Mouse (Mus musculus) CH12.LX (cell line): ENCODE data around the gene Gm28053. TPM values are rescaled to one million over a fixed set of nuclear protein-coding genes. Genes with fewer than 3 reads are reported as not detected.

ENCODE experiments used
- DNase-seq: peaks from one replicate; pipeline ENCODE4 v3.0.0-alpha.2; 2013; ENCODE audit errors: extremely low read depth
- H3K27ac ChIP-seq: 2 replicates; pipeline ENCODE4 v1.5.1; 2012; ENCODE audit warnings: low read depth, mild to moderate bottlenecking, control low read depth, moderate library complexity; ENCODE audit not compliant: insufficient read depth
- H3K27me3 ChIP-seq: replicated peaks from 2 replicates; pipeline ENCODE3; 2012; ENCODE audit warnings: inconsistent platforms
- H3K36me3 ChIP-seq, 2 experiments: replicated peaks in 1 of 2; 2 replicates each; pipeline versions ENCODE3 to v1.6.1; 2012; ENCODE audit warnings: inconsistent platforms in 1 of 2, low read length in 1 of 2, mild to moderate bottlenecking in 1 of 2, mixed read lengths in 1 of 2, moderate library complexity in 1 of 2; ENCODE audit not compliant: control insufficient read depth in 1 of 2, insufficient read depth in 1 of 2
- H3K4me1 ChIP-seq, 2 experiments: 2 replicates each; pipeline ENCODE4 v1.6.1; 2012; ENCODE audit warnings: inconsistent platforms in 1 of 2, moderate library complexity in 1 of 2; ENCODE audit not compliant: insufficient read depth in 2 of 2, control insufficient read depth in 1 of 2
- H3K4me2 ChIP-seq: 2 replicates; pipeline ENCODE4 v1.6.1; 2012; ENCODE audit warnings: low read depth, mild to moderate bottlenecking, control low read depth; ENCODE audit not compliant: poor library complexity, insufficient read depth, severe bottlenecking
- H3K4me3 ChIP-seq, 3 experiments: fragments of 150-350 bp in 1 of 3; sonication (generic) in 1 of 3; replicated peaks in 1 of 3; 2 replicates each; pipeline versions ENCODE3 to v1.5.1; 2011 to 2012; ENCODE audit warnings: low read depth in 2 of 3, low read length in 2 of 3, mild to moderate bottlenecking in 2 of 3, moderate library complexity in 2 of 3, control low read depth in 1 of 3, improper control_type of control experiment in 1 of 3, inconsistent platforms in 1 of 3, mixed read lengths in 1 of 3; ENCODE audit not compliant: poor library complexity in 1 of 3
- H3K79me2 ChIP-seq: replicated peaks from 2 replicates; pipeline ENCODE4 v1.6.1; 2012; ENCODE audit warnings: mild to moderate bottlenecking, moderate library complexity; ENCODE audit not compliant: control insufficient read depth, poor library complexity, insufficient read depth, severe bottlenecking; ENCODE audit errors: extremely low read depth
- H3K9ac ChIP-seq: 2 replicates; pipeline ENCODE4 v1.6.1; 2012; ENCODE audit warnings: low read depth, mild to moderate bottlenecking, control low read depth, moderate library complexity; ENCODE audit not compliant: insufficient read depth
- H3K9me3 ChIP-seq: replicated peaks from 2 replicates; pipeline ENCODE3; 2012; ENCODE audit warnings: low read length, inconsistent platforms, mixed read lengths
- BHLHE40 ChIP-seq: IDR thresholded peaks from 2 replicates; pipeline ENCODE4 v1.6.1; 2011; ENCODE audit warnings: mild to moderate bottlenecking, low read depth, low read length, improper control_type of control experiment
- CHD1 ChIP-seq: IDR thresholded peaks from 2 replicates; pipeline ENCODE4 v1.6.1; 2012; ENCODE audit warnings: low read depth, low read length, improper control_type of control experiment, inconsistent platforms
- CTCF ChIP-seq, 2 experiments: IDR thresholded peaks in 1 of 2; conservative IDR thresholded peaks in 1 of 2; 2 replicates each; pipeline ENCODE4 v1.5.1; 2011 to 2012; ENCODE audit warnings: low read depth in 2 of 2, low read length in 2 of 2, improper control_type of control experiment in 1 of 2, inconsistent platforms in 1 of 2, mild to moderate bottlenecking in 1 of 2, moderate library complexity in 1 of 2
- E2F4 ChIP-seq: IDR thresholded peaks from 2 replicates; pipeline ENCODE4 v1.6.1; 2011; ENCODE audit warnings: low read depth, low read length, improper control_type of control experiment; ENCODE audit not compliant: insufficient replicate concordance
- ETS1 ChIP-seq: conservative IDR thresholded peaks from 2 replicates; pipeline ENCODE4 v1.6.1; 2012; ENCODE audit warnings: low read depth, mild to moderate bottlenecking, inconsistent platforms, low read length, improper control_type of control experiment, moderate library complexity
- GABPA ChIP-seq: IDR thresholded peaks from 2 replicates; pipeline ENCODE4 v1.6.1; 2012; ENCODE audit warnings: low read depth, low read length, improper control_type of control experiment, inconsistent platforms; ENCODE audit not compliant: insufficient replicate concordance
- HCFC1 ChIP-seq: IDR thresholded peaks from 2 replicates; pipeline ENCODE4 v1.6.1; 2012; ENCODE audit warnings: low read depth, mild to moderate bottlenecking, inconsistent platforms, low read length, improper control_type of control experiment
- IRF4 ChIP-seq: IDR thresholded peaks from 2 replicates; pipeline ENCODE4 v1.6.1; 2014; ENCODE audit warnings: low read depth, mild to moderate bottlenecking, inconsistent platforms, low read length, improper control_type of control experiment
- JUND ChIP-seq: conservative IDR thresholded peaks from 2 replicates; pipeline ENCODE4 v1.6.1; 2011; ENCODE audit warnings: low read depth, low read length, improper control_type of control experiment
- KAT2A ChIP-seq: IDR thresholded peaks from 2 replicates; pipeline ENCODE4 v1.6.1; 2012; ENCODE audit warnings: low read length, improper control_type of control experiment, inconsistent platforms; ENCODE audit not compliant: insufficient replicate concordance
- MAFK ChIP-seq: IDR thresholded peaks from 2 replicates; pipeline ENCODE4 v1.6.1; 2011; ENCODE audit warnings: low read length, improper control_type of control experiment; ENCODE audit not compliant: insufficient replicate concordance
- MAZ ChIP-seq: IDR thresholded peaks from 2 replicates; pipeline ENCODE4 v1.6.1; 2012; ENCODE audit warnings: low read depth, mild to moderate bottlenecking, inconsistent platforms, low read length, improper control_type of control experiment, moderate library complexity
- MYC ChIP-seq: IDR thresholded peaks from 2 replicates; pipeline ENCODE4 v1.6.1; 2011; ENCODE audit warnings: low read depth, mild to moderate bottlenecking, improper control_type of control experiment, low read length
- POLR2A ChIP-seq: IDR thresholded peaks from 2 replicates; pipeline ENCODE4 v1.6.1; 2011; ENCODE audit warnings: low read depth, mild to moderate bottlenecking, improper control_type of control experiment, low read length
- RCOR1 ChIP-seq: conservative IDR thresholded peaks from 2 replicates; pipeline ENCODE4 v1.6.1; 2012; ENCODE audit warnings: low read depth, mild to moderate bottlenecking, inconsistent platforms, low read length, improper control_type of control experiment
- SIN3A ChIP-seq: IDR thresholded peaks from 2 replicates; pipeline ENCODE4 v1.6.1; 2012; ENCODE audit warnings: low read length, improper control_type of control experiment, inconsistent platforms
- SMC3 ChIP-seq: IDR thresholded peaks from 2 replicates; pipeline ENCODE4 v1.6.1; 2011; ENCODE audit warnings: low read depth, low read length, improper control_type of control experiment
- TBP ChIP-seq: conservative IDR thresholded peaks from 2 replicates; pipeline ENCODE4 v1.6.1; 2011; ENCODE audit warnings: low read depth, low read length, improper control_type of control experiment
- TCF12 ChIP-seq: IDR thresholded peaks from 2 replicates; pipeline ENCODE4 v1.6.1; 2014; ENCODE audit warnings: low read depth, mild to moderate bottlenecking, inconsistent platforms, low read length, improper control_type of control experiment
- UBTF ChIP-seq: IDR thresholded peaks from 2 replicates; pipeline ENCODE4 v1.6.1; 2012; ENCODE audit warnings: low read depth, mild to moderate bottlenecking, inconsistent platforms, low read length, improper control_type of control experiment, moderate library complexity
- USF1 ChIP-seq: IDR thresholded peaks from 2 replicates; pipeline ENCODE4 v1.6.1; 2014; ENCODE audit warnings: low read depth, mild to moderate bottlenecking, inconsistent platforms, low read length, improper control_type of control experiment
- ZNF384 ChIP-seq: IDR thresholded peaks from 2 replicates; pipeline ENCODE4 v1.6.1; 2012; ENCODE audit warnings: low read depth, low read length, improper control_type of control experiment, inconsistent platforms
- dilution Hi-C: fragments of 300-500 bp; cut with MboI; formaldehyde crosslinking; loops from 2 replicates; pipeline ENCODE4 v1.14.3; 2020; ENCODE audit warnings: low sequenced_read_pairs; ENCODE audit not compliant: extremely low pct_unique_long_range_greater_than_20kb, extremely low pct_ligation_motif_present
- in situ Hi-C: fragments of 300-500 bp; cut with MboI; formaldehyde crosslinking; loops from 3 replicates; pipeline ENCODE4 v1.14.3; 2019; ENCODE audit warnings: low sequenced_read_pairs, low pct_ligation_motif_present, low pct_unique_long_range_greater_than_20kb, mixed read lengths
- polyA plus RNA-seq: library from polyadenylated mRNA; unstranded; fragments of >175 nt; gene quantifications from 2 replicates; pipeline ENCODE4 v1.2.1, GENCODE M21; 2012; ENCODE audit warnings: low read depth; ENCODE audit not compliant: insufficient read length
- total RNA-seq, 2 experiments: library from RNA; depleted of rRNA; stranded (reverse); fragments of 300-350 nt in 1 of 2; fragments of >200 nt in 1 of 2; gene quantifications; 2 replicates each; pipeline ENCODE4 v1.2.3; 2012 to 2014

Gene Gm28053
- total and polyA plus RNA-seq, 3 experiments: 8.0 to 22.7 (median 10.0) TPM

- TF ChIP-seq UBTF (0 out of 2 replicates have a peak, but pooled peaks have one; percentile 33), BHLHE40 (peak; percentile 41; the same call in 1 of the 2 replicates), MAFK (0 out of 2 replicates have a peak, but pooled peaks have one; percentile 42), TCF12 (peak; percentile 61; the same call in 1 of the 2 replicates), SIN3A (peak; percentile 50; the same call in 1 of the 2 replicates), ZNF384 (no peak), E2F4 (no peak), MAZ (no peak), GABPA (no peak), IRF4 (peak; percentile 96), RCOR1 (0 out of 2 replicates have a peak, but pooled peaks have one; percentile 48), TBP (no peak), ETS1 (peak; percentile 54; the same call in 1 of the 2 replicates), HCFC1 (no peak), JUND (peak; percentile 68), KAT2A (0 out of 2 replicates have a peak, but pooled peaks have one; percentile 42), POLR2A (peak; percentile 45), SMC3 (peak; percentile 24), MYC (peak; percentile 83)
- TF ChIP-seq, all 38 proteins: peak for 23
Observed at GRCm38 (mm10) chr6:48692962-48693361, 25.4 kb upstream of the Gm28053 start (continued).

GRCm38 (mm10) chr6:48696830-48697554, 21.4 kb upstream of the Gm28053 start:
- Histone ChIP-seq H3K4me1 (peaks cover 29 to 69% of the 10 kb centered on the region in 2 experiments), H3K79me2 (peaks cover 3% of the 10 kb centered on the region), H3K4me2 (no peak overlapping the region), H3K36me3 (peaks cover 26 to 50% of the 10 kb centered on the region in 2 experiments), H3K9ac (no peak overlapping the region), H3K4me3 (no peak overlapping the region), H3K27me3 (no peaks in the 10 kb centered on the region), H3K27ac (peak overlapping the region; percentile 37; the same call in 1 of the 2 replicates), H3K9me3 (peaks cover 33% of the 10 kb centered on the region)
- dilution Hi-C loops (no loop called here), in situ Hi-C loops (no loop called here)
- TF ChIP-seq CHD1 (no peak), ETS1 (no peak), GABPA (no peak), UBTF (no peak), CTCF (conservative IDR thresholded peaks at IDR 0.05 in 1 of 2, IDR thresholded peaks at IDR 0.05 in 1 of 2; ENCODE audit: low read depth in 2 of 2, low read length in 2 of 2) (no peak), USF1 (no peak)
- DNase-seq: no peak
